Mouse (Mus musculus) CH12.LX (cell line): ENCODE results near the gene Zbtb14. TPM values are rescaled to one million over a fixed set of nuclear protein-coding genes. Genes with fewer than 3 reads are reported as not detected.
A peak's percentile ranks its signal among the peaks of the same experiment; 100 is the strongest.

Experiments
- DNase-seq: peaks from one replicate; pipeline ENCODE4 v3.0.0-alpha.2; 2013; ENCODE audit errors: extremely low read depth
- H3K27ac ChIP-seq: 2 replicates; pipeline ENCODE4 v1.5.1; 2012; ENCODE audit warnings: low read depth, mild to moderate bottlenecking, control low read depth, moderate library complexity; ENCODE audit not compliant: insufficient read depth
- H3K27me3 ChIP-seq: replicated peaks from 2 replicates; pipeline ENCODE3; 2012; ENCODE audit warnings: inconsistent platforms
- H3K36me3 ChIP-seq, 2 experiments: replicated peaks in 1 of 2; 2 replicates each; pipeline versions ENCODE3 to v1.6.1; 2012; ENCODE audit warnings: inconsistent platforms in 1 of 2, low read length in 1 of 2, mild to moderate bottlenecking in 1 of 2, mixed read lengths in 1 of 2, moderate library complexity in 1 of 2; ENCODE audit not compliant: control insufficient read depth in 1 of 2, insufficient read depth in 1 of 2
- H3K4me1 ChIP-seq, 2 experiments: 2 replicates each; pipeline ENCODE4 v1.6.1; 2012; ENCODE audit warnings: inconsistent platforms in 1 of 2, moderate library complexity in 1 of 2; ENCODE audit not compliant: insufficient read depth in 2 of 2, control insufficient read depth in 1 of 2
- H3K4me2 ChIP-seq: 2 replicates; pipeline ENCODE4 v1.6.1; 2012; ENCODE audit warnings: low read depth, mild to moderate bottlenecking, control low read depth; ENCODE audit not compliant: poor library complexity, insufficient read depth, severe bottlenecking
- H3K4me3 ChIP-seq, 3 experiments: fragments of 150-350 bp in 1 of 3; sonication (generic) in 1 of 3; replicated peaks in 1 of 3; 2 replicates each; pipeline versions ENCODE3 to v1.5.1; 2011 to 2012; ENCODE audit warnings: low read depth in 2 of 3, low read length in 2 of 3, mild to moderate bottlenecking in 2 of 3, moderate library complexity in 2 of 3, control low read depth in 1 of 3, improper control_type of control experiment in 1 of 3, inconsistent platforms in 1 of 3, mixed read lengths in 1 of 3; ENCODE audit not compliant: poor library complexity in 1 of 3
- H3K79me2 ChIP-seq: replicated peaks from 2 replicates; pipeline ENCODE4 v1.6.1; 2012; ENCODE audit warnings: mild to moderate bottlenecking, moderate library complexity; ENCODE audit not compliant: control insufficient read depth, poor library complexity, insufficient read depth, severe bottlenecking; ENCODE audit errors: extremely low read depth
- H3K9ac ChIP-seq: 2 replicates; pipeline ENCODE4 v1.6.1; 2012; ENCODE audit warnings: low read depth, mild to moderate bottlenecking, control low read depth, moderate library complexity; ENCODE audit not compliant: insufficient read depth
- H3K9me3 ChIP-seq: replicated peaks from 2 replicates; pipeline ENCODE3; 2012; ENCODE audit warnings: low read length, inconsistent platforms, mixed read lengths
- BHLHE40 ChIP-seq: IDR thresholded peaks from 2 replicates; pipeline ENCODE4 v1.6.1; 2011; ENCODE audit warnings: mild to moderate bottlenecking, low read depth, low read length, improper control_type of control experiment
- CHD2 ChIP-seq: IDR thresholded peaks from 2 replicates; pipeline ENCODE4 v1.6.1; 2011; ENCODE audit warnings: low read length, improper control_type of control experiment
- CTCF ChIP-seq, 2 experiments: IDR thresholded peaks in 1 of 2; conservative IDR thresholded peaks in 1 of 2; 2 replicates each; pipeline ENCODE4 v1.5.1; 2011 to 2012; ENCODE audit warnings: low read depth in 2 of 2, low read length in 2 of 2, improper control_type of control experiment in 1 of 2, inconsistent platforms in 1 of 2, mild to moderate bottlenecking in 1 of 2, moderate library complexity in 1 of 2
- IRF4 ChIP-seq: IDR thresholded peaks from 2 replicates; pipeline ENCODE4 v1.6.1; 2014; ENCODE audit warnings: low read depth, mild to moderate bottlenecking, inconsistent platforms, low read length, improper control_type of control experiment
- JUND ChIP-seq: conservative IDR thresholded peaks from 2 replicates; pipeline ENCODE4 v1.6.1; 2011; ENCODE audit warnings: low read depth, low read length, improper control_type of control experiment
- KAT2A ChIP-seq: IDR thresholded peaks from 2 replicates; pipeline ENCODE4 v1.6.1; 2012; ENCODE audit warnings: low read length, improper control_type of control experiment, inconsistent platforms; ENCODE audit not compliant: insufficient replicate concordance
- MEF2A ChIP-seq: IDR thresholded peaks from 2 replicates; pipeline ENCODE4 v1.6.1; 2014; ENCODE audit warnings: low read depth, mild to moderate bottlenecking, inconsistent platforms, low read length, improper control_type of control experiment, borderline replicate concordance
- NELFE ChIP-seq: IDR thresholded peaks from 2 replicates; pipeline ENCODE4 v1.6.1; 2011; ENCODE audit warnings: low read depth, low read length, improper control_type of control experiment
- NRF1 ChIP-seq: IDR thresholded peaks from 2 replicates; pipeline ENCODE4 v1.6.1; 2014; ENCODE audit warnings: low read depth, mild to moderate bottlenecking, inconsistent platforms, low read length, improper control_type of control experiment, moderate library complexity
- POLR2A ChIP-seq: IDR thresholded peaks from 2 replicates; pipeline ENCODE4 v1.6.1; 2011; ENCODE audit warnings: low read depth, mild to moderate bottlenecking, improper control_type of control experiment, low read length
- POLR2AphosphoS2 ChIP-seq: IDR thresholded peaks from 2 replicates; pipeline ENCODE4 v1.6.1; 2011; ENCODE audit warnings: low read depth, low read length, improper control_type of control experiment
- SMC3 ChIP-seq: IDR thresholded peaks from 2 replicates; pipeline ENCODE4 v1.6.1; 2011; ENCODE audit warnings: low read depth, low read length, improper control_type of control experiment
- TBP ChIP-seq: conservative IDR thresholded peaks from 2 replicates; pipeline ENCODE4 v1.6.1; 2011; ENCODE audit warnings: low read depth, low read length, improper control_type of control experiment
- TCF12 ChIP-seq: IDR thresholded peaks from 2 replicates; pipeline ENCODE4 v1.6.1; 2014; ENCODE audit warnings: low read depth, mild to moderate bottlenecking, inconsistent platforms, low read length, improper control_type of control experiment
- UBTF ChIP-seq: IDR thresholded peaks from 2 replicates; pipeline ENCODE4 v1.6.1; 2012; ENCODE audit warnings: low read depth, mild to moderate bottlenecking, inconsistent platforms, low read length, improper control_type of control experiment, moderate library complexity
- USF1 ChIP-seq: IDR thresholded peaks from 2 replicates; pipeline ENCODE4 v1.6.1; 2014; ENCODE audit warnings: low read depth, mild to moderate bottlenecking, inconsistent platforms, low read length, improper control_type of control experiment
- USF2 ChIP-seq: conservative IDR thresholded peaks from 2 replicates; pipeline ENCODE4 v1.6.1; 2011; ENCODE audit warnings: low read depth, low read length, improper control_type of control experiment
- ZKSCAN1 ChIP-seq: IDR thresholded peaks from 2 replicates; pipeline ENCODE4 v1.6.1; 2012; ENCODE audit warnings: low read depth, inconsistent platforms, low read length, improper control_type of control experiment, borderline replicate concordance
- ZMIZ1 ChIP-seq: IDR thresholded peaks from 2 replicates; pipeline ENCODE4 v1.6.1; 2012; ENCODE audit warnings: low read depth, mild to moderate bottlenecking, inconsistent platforms, low read length, improper control_type of control experiment
- ZNF384 ChIP-seq: IDR thresholded peaks from 2 replicates; pipeline ENCODE4 v1.6.1; 2012; ENCODE audit warnings: low read depth, low read length, improper control_type of control experiment, inconsistent platforms
- dilution Hi-C: fragments of 300-500 bp; cut with MboI; formaldehyde crosslinking; loops from 2 replicates; pipeline ENCODE4 v1.14.3; 2020; ENCODE audit warnings: low sequenced_read_pairs; ENCODE audit not compliant: extremely low pct_unique_long_range_greater_than_20kb, extremely low pct_ligation_motif_present
- in situ Hi-C: fragments of 300-500 bp; cut with MboI; formaldehyde crosslinking; loops from 3 replicates; pipeline ENCODE4 v1.14.3; 2019; ENCODE audit warnings: low sequenced_read_pairs, low pct_ligation_motif_present, low pct_unique_long_range_greater_than_20kb, mixed read lengths
- polyA plus RNA-seq: library from polyadenylated mRNA; unstranded; fragments of >175 nt; gene quantifications from 2 replicates; pipeline ENCODE4 v1.2.1, GENCODE M21; 2012; ENCODE audit warnings: low read depth; ENCODE audit not compliant: insufficient read length
- total RNA-seq, 2 experiments: library from RNA; depleted of rRNA; stranded (reverse); fragments of 300-350 nt in 1 of 2; fragments of >200 nt in 1 of 2; gene quantifications; 2 replicates each; pipeline ENCODE4 v1.2.3; 2012 to 2014

Zbtb14 gene
- total and polyA plus RNA-seq, 3 experiments = 6.9 to 9.4 (median 8.8) TPM

DNA sequence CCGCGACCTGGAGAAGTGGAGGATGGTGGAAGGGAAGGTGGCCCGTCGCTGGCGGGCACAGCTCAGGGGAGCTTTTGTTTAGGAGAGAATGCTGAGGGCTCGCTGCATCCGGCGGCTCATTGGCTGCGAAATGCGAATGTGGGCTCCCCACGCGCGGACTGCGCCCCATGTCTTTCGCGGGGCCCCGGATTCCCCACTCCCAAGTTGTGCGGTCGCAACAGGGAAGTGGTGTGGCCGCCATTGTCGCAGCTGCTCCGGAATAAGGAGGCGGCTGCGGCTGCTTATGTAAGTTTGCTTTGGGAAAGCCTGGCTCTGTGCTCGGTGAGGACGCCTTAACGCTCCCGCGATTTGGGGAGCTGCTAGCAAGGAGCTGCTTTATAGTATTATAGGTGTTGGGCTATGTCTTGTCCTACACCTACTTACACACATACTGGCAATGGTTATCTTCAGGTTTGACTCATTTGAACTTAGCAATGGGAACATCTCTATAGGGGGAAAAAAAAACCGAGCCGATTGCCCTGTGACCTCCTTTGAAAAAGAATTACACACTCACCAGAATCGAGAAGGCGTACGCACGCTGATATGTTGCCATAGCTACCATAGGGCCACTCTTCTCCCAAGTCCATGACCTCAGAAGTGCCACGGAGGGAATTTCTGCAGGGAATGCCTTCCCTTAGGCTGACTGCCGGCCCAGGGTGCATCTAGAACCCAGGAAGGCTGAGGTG is 1.3 kb downstream of the Zbtb14 start (continued):
- TF ChIP-seq BHLHE40 = no peak
- no peak for TF ChIP-seq CHD2
- TF ChIP-seq POLR2AphosphoS2 = no peak
- no peak for TF ChIP-seq NELFE
- peak; percentile 40; the same call in 1 of the 2 replicates for TF ChIP-seq POLR2A
- no peak for TF ChIP-seq USF2
- TF ChIP-seq TCF12 = no peak

DNA sequence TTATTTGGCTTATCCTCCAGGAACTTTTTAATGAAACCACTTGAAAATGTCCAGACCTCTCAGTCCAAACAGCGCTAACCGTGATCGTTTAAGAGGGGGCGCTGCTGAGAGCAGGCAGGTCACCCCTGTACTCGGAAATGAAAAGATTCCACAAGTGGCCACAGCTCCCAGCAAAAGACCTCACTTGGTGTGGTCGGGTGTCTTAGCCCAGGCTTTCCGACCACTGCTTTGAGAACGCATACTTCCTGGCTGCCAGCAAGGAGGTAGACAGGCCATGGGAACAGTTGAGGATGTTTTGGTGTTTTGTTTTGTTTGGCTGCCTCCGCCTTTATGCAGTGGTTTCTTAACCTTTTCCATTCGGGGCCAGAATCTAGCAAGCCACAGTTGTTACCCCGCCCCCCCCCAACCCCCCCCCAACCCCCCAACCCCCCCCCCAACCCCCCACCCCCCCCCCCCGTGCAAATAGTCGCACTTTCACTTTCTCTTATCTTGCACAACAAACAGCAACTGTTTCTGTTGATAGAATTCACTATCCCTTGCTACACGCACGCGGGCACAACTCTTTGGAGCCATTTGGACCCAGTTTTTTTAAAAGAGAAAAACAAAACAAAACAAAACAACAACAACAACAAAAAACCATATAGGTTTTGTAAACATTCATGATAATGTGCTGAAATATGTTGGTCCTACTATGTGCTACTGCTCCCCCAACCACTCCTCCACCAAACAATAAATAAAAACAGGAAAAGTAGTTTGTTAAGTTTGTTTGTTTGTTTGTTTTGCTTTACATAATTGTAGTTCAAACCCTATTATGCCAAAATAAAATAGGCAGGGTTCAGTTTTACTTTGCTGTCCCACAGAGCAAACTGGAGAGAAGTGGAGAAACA is 13.5 kb downstream of the Zbtb14 start:
- peaks cover 0 to 2% of the 10 kb centered on the region in 2 experiments for H3K36me3 ChIP-seq
- DNase-seq = no peak
- no peak overlapping the region for H3K27ac ChIP-seq
- TF ChIP-seq CTCF (conservative IDR thresholded peaks at IDR 0.05 in 1 of 2, IDR thresholded peaks at IDR 0.05 in 1 of 2; ENCODE audit: low read depth in 2 of 2, low read length in 2 of 2) (peak in 1 of 2 experiments; percentile 53; a peak in 2 of 4 replicates), BHLHE40 (no peak), SMC3 (no peak), KAT2A (no peak), NRF1 (no peak), NELFE (no peak), ZKSCAN1 (peak; percentile 83), TCF12 (no peak), UBTF (no peak), ZMIZ1 (no peak), TBP (no peak)
- peak overlapping the region; percentile 85 for H3K4me2 ChIP-seq
- in situ Hi-C loops = no loop called here
- H3K4me1 ChIP-seq = no peaks in the 10 kb centered on the region
- H3K9me3 ChIP-seq = no peaks in the 10 kb centered on the region
- H3K79me2 ChIP-seq = no peaks in the 10 kb centered on the region
- H3K27me3 ChIP-seq = no peaks in the 10 kb centered on the region
- dilution Hi-C loops = no loop called here
- no peak overlapping the region for H3K9ac ChIP-seq
- peak overlapping the region in 1 of 3 experiments; percentile 30 for H3K4me3 ChIP-seq

GRCm38 (mm10) chr17:69397163-69397562 is 14.3 kb downstream of the Zbtb14 start:
- TF ChIP-seq TCF12 = no peak
- TF ChIP-seq USF1 = no peak
- no peak for TF ChIP-seq MEF2A
- TF ChIP-seq ZNF384 = no peak
- TF ChIP-seq IRF4 = no peak
- TF ChIP-seq JUND = no peak
- Histone ChIP-seq H3K9me3 (no peaks in the 10 kb centered on the region), H3K36me3 (no peaks in the 10 kb centered on the region), H3K27ac (no peak overlapping the region), H3K79me2 (no peaks in the 10 kb centered on the region), H3K9ac (no peak overlapping the region), H3K4me1 (no peaks in the 10 kb centered on the region), H3K4me3 (no peak overlapping the region), H3K27me3 (no peaks in the 10 kb centered on the region), H3K4me2 (no peak overlapping the region)
- no peak for DNase-seq
- dilution Hi-C loops = no loop called here
- in situ Hi-C loops = no loop called here
